Mouse (Mus musculus) thymus, postnatal 0 days (tissue): ENCODE measurements around the gene Vegfb. TPM values are rescaled to one million over a fixed set of nuclear protein-coding genes. Genes with fewer than 3 reads are reported as not detected.

Experiments used
- DNase-seq: peaks from one replicate; pipeline ENCODE4 v3.0.0-alpha.2; 2015; ENCODE audit warnings: low spot score
- polyA plus RNA-seq: library from polyadenylated mRNA; unstranded; fragments of >200 nt; fragmentation: Nextera tagmentation; extraction: Ambion mirVana; gene quantifications from 2 replicates; pipeline ENCODE4 v1.2.1, GENCODE M21; 2015

Vegfb gene
- polyA plus RNA-seq = 23.9 and 24.8 TPM in 2 replicates

DNA sequence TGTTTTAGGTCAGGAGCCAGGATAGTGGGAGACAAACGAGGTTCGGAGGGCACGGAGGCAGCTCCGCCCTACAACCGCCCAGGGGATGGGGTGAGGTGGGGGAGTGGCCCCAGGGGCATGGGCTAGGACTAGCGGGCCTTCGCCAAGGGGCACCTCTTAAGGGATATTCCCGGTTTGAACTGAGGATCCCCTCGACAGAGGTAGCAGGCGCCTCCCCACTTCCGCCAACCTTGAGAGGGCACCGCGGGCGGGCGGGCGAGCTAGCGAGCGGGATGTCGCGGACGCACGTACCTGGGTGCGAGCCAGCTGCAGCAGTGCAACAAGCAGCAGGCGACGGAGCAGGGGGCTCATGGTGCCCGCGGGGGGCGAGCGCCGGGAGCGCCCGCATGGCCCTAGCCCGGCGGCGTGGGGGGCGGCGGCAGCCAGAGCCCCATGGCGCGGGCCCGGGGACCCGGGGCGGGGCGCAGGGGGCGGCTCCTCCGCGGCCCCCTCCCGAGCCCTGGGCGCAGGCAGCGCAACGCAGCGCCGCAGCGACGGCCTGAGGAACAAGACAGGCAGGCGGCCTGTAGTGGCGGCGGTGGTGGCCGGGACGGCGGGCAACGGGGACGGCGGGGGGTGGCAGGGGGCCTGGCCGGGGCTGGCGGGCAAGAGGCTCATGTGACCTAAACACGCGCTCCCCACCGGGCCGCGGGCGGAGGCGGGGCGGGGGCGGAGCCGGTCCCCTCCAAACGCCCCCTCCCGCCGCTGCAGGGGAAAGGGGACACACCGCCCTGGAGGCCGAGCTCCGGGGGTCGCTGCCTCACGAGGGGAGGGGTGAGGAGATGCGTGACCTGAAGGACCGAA lies at the start of gene Vegfb:
Vegfb (minus strand) TSS at position 591 of the 843 bp plus-strand sequence.
- peak; percentile 68 for DNase-seq

DNA sequence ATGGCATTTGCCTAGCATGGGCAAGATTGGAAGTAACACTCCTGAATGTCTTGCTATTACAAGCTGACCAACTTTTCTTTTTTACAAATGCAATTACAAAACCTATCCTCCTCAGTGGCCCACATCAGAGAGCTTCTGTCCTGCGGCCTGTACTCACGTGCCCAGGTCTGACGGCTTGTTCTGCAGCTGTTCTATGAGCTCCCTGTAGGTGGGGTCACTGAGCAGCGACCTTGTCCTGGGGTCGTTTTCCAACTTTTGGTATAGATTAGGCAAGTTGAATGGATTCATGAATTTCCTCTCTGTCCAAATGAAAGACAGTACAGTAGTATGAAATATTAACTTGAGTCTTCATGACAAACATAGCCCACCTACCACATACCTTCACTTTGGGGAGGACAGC lies 46.6 kb upstream of the Vegfb start:
- DNase-seq = no peak

- no peak for DNase-seq
Observed at GRCm38 (mm10) chr19:7029531-7029930, 42.1 kb upstream of the Vegfb start.

- peak; percentile 84 for DNase-seq
Observed at GRCm38 (mm10) chr19:7020224-7020641, 32.8 kb upstream of the Vegfb start.

DNA sequence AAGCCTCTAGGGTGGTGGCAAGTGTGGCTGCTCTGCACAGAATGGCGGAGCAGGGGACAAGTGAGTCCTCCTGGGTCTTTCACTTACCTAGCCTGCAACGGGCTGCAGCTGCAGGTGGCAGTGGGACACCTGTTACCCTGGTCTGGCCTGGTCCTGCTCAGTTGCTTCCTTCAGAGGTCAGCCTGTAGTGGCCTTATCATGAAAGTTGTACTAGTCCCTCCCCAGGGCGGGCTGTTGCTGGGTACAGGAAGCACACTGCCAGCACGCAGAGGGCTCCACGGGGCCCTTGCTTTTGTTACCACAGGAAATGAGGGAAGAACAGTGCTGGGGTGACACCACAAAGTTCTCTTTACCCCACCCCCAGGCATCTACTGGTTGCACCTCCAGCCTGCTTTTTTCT lies 31.7 kb upstream of the Vegfb start, which contains the start of gene Fermt3:
Fermt3 (minus strand) TSS at position 279 of the 400 bp plus-strand sequence.
- DNase-seq = peak; percentile 91

GRCm38 (mm10) chr19:7018546-7018945 lies 31.1 kb upstream of the Vegfb start:
- no peak for DNase-seq

DNA sequence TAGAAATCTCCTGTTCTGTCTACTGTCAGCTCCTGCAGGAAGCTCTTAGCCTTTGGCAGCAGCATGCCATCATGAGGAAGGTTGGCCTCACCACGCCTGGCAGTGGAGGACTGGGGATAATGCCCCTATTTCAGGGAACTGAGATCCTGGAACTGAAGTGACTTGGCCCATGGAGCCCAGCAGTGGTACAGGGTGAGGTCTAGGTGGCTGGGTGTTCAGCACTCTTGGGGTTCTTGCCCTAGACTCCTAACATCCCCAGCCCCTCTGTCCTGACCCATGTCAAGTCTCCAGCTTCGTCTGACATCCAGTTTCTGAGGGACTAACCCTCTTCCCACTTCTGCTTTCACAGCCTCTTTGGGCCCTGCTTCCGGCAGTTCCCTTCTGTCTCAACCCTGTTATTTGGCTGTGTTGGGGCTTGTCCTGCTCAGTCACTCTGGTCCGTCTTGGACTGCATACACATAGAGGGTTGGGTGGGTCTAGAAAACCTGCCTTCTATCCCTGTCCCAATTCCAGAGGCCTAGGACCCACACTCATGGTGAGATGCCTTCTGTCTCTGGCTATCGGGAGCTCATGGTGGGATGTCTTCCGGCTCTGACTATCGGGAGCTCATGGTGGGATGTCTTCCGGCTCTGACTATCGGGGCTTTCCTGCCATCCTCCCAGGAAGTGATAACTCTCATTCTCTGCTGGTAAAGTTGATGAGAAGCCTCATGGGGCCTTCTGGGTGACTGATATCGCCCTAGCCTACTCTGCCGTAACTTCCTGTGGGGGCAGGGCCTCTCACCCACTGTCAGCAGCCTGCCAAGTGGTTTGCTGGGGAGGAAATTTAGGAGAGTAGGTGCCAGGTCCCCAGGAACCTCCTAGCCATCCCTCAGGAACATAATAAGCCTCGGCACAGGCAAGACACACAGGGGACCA lies 30.3 kb upstream of the Vegfb start:
- peak; percentile 83 for DNase-seq

- no peak for DNase-seq
Observed at GRCm38 (mm10) chr19:7014481-7015135, 27.2 kb upstream of the Vegfb start.

DNA sequence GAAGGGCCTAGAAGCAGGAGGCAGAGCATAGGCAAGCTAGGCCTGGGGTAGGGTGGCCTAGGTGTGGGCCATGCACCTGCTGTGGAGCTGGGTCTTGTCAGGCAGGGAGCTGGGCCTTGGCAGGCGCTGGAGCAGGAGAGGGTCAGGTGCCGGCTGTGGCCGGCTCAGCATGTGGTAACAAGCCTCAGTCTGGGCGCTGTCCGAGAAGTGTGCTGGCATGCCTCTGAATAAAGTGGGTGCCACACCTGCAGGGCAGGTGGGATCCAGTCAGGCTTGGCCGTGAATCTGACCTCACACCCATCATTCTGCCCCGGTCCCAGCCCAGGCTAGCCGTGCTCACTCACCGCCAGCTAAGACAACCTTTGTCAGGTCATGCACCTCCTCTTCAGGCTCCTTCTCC lies 26.5 kb upstream of the Vegfb start:
- DNase-seq = no peak

DNA sequence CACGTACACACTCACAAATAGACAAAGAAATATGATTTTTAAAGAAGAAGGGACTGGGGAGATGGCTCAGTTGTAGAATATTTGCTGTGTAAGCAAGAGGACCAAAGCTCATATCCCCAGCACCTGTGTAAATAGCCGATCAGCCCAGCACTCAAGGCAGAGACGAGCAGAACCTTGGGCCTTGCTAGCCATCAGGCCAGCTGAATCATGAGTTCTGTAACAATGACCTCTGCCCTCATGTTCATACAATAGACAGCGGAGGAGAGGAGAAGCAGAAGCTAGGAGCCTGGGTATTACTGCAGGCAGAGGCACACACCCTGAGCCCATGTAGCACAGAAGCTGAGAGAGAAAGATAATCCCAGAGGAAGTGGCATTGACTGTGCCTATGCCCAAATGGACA lies 25.0 kb upstream of the Vegfb start:
- no peak for DNase-seq

DNA sequence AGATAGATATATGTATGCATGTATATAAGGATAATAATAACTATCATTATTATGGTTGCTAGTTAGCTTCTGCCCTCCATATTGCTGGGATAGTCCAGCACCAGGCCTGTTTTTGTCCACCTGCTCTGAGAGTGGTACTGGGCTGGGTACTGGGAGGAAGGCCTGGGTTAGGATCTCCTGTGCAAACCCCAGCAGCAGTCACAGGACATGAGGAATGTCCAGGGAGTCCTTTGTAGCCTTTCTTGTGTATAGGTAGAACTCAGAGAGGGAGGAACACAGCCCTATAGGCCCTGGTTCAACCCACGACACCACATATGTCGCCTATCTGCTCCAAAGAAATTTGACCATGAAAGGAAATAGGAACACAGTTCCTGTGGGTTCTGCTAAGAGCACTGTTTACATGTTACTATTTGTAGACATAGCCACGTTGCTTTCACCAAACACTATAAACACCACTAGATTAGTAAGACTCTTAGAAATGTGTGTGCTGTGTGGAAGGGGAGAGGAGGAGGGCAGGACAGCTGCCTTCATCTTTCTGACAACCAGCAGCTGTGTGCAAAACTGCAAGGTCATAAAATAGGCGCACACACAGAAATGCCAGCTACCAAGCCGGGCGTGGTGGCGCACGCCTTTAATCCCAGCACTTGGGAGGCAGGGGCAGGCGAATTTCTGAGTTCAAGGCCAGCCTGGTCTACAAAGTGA lies 19.6 kb upstream of the Vegfb start:
- DNase-seq = no peak

DNA sequence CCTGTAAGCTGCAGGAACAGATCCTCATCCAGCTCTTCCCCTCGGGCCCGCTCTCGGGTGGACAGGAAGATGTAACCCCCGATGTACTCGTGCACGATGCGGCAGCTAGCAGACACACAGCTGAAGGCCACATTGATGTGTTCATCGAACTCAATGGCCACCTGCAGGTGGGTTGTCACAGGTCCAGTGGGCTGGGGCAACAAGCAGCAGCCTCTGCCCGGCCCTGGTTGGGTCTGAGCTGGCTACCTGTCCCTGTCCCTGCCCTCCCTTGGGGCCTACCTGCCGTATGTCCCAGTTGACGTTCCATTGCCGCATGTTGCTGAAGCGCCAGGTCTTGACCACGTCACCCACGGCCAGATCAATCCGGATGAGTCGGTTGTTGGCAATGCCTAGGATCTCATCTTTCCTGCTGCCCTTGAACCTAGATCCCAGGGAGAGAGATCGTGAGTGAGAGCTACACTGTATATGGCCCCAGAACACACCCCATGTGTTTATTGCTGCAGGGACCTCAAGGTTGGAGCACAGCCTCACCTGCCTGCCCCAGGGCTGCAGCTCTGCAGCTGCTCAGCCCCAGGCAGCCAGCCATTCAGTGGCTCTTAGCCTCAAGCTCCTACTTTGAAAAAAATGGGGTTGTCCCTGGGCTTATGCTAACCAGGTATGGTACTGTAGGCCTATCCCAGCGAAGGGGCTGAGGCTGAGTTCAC lies 12.1 kb upstream of the Vegfb start:
- DNase-seq = no peak

DNA sequence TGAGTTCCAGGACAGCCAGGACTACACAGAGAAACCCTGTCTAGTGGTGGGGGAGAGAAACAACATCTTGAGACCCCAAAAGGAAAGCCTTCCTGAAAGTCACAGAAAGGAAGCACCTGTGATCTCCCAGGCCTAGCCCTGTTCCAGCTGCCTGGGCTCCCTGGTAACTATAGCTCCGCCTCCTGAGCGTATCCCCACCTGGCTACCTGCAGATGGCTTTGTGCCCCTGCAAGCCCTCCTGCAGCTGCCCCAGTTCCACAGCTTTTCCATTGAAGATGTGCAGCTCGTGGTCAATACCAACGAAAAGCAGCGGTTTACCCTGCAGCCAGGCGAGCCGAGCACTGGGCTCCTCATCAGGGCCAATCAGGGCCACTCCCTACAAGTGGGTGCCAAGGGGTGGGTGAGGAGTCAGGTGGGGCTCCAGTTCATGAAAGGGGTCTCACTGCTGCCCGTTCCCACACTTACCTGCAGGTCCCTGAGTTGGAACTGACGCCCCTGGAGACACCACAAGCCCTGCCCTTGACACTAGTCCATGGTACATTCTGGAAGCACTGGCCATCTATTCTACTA lies 10.4 kb upstream of the Vegfb start:
- DNase-seq = peak; percentile 56

DNA sequence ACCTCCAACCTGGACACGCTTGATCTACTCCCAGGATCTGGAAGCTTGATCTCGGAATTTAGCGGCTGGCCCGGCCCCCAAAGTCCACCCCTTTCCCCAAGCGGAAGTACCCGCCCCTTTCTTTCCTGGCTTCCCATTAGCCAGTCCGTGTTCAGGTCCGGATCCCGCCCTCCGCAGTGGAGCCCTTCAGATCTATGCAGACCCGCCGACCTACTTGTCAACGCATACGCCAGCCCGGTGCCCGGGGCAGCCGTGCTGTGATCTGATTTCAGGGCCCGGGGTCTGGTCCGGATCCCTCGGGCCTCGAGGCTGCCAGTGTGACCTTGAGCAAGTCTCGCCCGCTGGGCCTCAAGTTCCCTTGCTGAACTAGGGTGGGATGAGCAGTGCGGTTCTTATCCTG lies 8.6 kb upstream of the Vegfb start, which contains the start of the genes Nudt22 and Trpt1:
Nudt22 (minus strand) TSS at position 112 of the 400 bp plus-strand sequence.
Trpt1 (plus strand) TSS at position 126 of the 400 bp plus-strand sequence.
- peak; percentile 67 for DNase-seq

DNA sequence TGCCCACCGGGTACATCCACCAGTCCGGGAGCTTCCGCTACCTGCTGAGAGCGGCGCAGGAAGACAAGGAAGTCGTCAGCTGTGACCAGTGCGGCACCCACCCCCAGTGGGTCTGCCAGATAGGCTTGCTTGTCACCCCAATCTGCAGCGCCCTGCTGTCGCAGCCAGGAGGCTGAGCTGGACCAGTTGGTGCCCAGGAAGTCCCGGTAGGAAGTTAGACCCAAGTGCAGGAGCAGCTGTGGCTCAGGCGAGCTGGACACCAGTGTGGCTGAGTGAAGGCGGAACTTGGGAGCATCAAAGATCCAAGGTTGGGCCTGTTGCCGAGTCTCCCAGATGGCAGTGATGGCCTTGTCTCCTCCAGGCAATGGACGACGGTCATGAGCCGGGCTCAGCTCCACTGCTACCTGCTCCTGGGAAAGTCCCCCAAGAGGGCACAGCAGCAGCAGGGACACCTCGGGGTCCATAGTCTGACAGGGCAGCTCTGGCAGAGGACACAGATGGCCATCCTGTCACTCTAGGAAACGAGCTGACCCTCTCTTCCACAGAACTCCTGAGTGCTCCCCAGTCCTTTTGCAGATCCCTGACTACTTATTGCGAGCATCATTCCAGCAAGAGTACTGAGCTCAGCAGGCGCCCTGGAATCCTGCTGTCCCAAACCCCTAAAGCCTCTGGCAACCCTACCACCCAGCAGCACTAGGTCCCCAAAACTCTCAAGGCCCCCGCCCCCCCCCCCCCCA lies 8.0 kb upstream of the Vegfb start:
- no peak for DNase-seq

GRCm38 (mm10) chr19:6994489-6994888 lies 7.0 kb upstream of the Vegfb start:
- DNase-seq = no peak

DNA sequence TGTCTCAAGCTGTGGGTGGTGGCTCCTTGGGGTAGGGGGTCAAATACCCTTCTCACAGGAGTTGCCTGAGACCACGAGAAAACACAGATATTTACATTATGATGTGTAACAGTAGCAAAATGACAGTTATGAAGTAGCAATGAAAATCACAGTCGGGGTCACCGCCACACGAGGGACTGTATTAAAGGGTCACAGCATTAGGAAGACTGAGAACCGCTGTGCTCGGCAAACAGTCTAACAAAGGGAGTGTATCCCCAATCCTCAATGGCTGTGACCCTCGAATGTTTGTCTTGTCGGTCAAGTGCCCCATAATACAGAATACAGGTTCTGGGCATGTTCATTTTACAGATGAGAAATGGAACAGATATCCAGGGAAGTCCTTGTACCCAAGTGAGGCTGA lies 6.6 kb upstream of the Vegfb start:
- DNase-seq = no peak

DNA sequence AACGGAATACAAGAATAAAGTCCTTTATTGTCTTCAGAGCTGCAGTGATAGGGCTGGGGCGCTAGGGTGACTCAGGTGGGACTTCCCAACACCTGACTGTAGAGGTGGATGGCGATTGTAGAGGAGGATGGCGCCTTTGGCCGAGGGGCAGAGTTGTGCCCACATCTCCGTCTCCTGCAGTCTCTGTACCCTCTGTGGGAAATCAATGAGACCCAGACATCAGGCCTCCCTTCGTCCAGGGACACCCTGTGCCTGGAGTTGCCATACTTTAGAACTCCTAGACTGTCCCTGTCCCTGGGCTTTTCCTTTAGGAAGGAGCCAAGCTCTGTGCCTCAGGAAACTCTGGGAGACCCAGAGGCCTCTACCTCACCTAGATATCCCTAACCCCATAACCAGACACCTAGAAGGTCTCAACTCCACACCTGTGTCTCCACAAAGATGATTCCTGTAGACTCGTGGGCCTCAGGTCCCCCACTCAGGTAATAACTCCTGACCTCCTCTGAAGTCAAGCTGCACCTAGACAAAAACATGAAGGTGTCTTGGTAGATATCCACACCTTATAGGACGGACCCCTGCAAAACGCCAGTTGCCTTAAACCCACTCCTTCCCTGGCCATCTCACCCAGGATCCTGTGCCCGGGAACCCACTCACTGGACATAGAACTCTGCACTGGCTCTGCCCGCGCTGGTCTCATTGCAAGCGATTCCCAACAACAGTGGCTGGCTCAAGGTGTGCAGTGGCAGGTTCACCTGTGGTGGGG lies 5.7 kb upstream of the Vegfb start:
- no peak for DNase-seq
